Mouse (Mus musculus) CH12.LX (cell line): ENCODE data around the gene Trim9. TPM values are rescaled to one million over a fixed set of nuclear protein-coding genes. Genes with fewer than 3 reads are reported as not detected.

Experiments used
- DNase-seq: peaks from one replicate; pipeline ENCODE4 v3.0.0-alpha.2; 2013; ENCODE audit errors: extremely low read depth
- H3K27ac ChIP-seq: 2 replicates; pipeline ENCODE4 v1.5.1; 2012; ENCODE audit warnings: low read depth, mild to moderate bottlenecking, control low read depth, moderate library complexity; ENCODE audit not compliant: insufficient read depth
- H3K27me3 ChIP-seq: replicated peaks from 2 replicates; pipeline ENCODE3; 2012; ENCODE audit warnings: inconsistent platforms
- H3K36me3 ChIP-seq, 2 experiments: replicated peaks in 1 of 2; 2 replicates each; pipeline versions ENCODE3 to v1.6.1; 2012; ENCODE audit warnings: inconsistent platforms in 1 of 2, low read length in 1 of 2, mild to moderate bottlenecking in 1 of 2, mixed read lengths in 1 of 2, moderate library complexity in 1 of 2; ENCODE audit not compliant: control insufficient read depth in 1 of 2, insufficient read depth in 1 of 2
- H3K4me1 ChIP-seq, 2 experiments: 2 replicates each; pipeline ENCODE4 v1.6.1; 2012; ENCODE audit warnings: inconsistent platforms in 1 of 2, moderate library complexity in 1 of 2; ENCODE audit not compliant: insufficient read depth in 2 of 2, control insufficient read depth in 1 of 2
- H3K4me2 ChIP-seq: 2 replicates; pipeline ENCODE4 v1.6.1; 2012; ENCODE audit warnings: low read depth, mild to moderate bottlenecking, control low read depth; ENCODE audit not compliant: poor library complexity, insufficient read depth, severe bottlenecking
- H3K4me3 ChIP-seq, 3 experiments: fragments of 150-350 bp in 1 of 3; sonication (generic) in 1 of 3; replicated peaks in 1 of 3; 2 replicates each; pipeline versions ENCODE3 to v1.5.1; 2011 to 2012; ENCODE audit warnings: low read depth in 2 of 3, low read length in 2 of 3, mild to moderate bottlenecking in 2 of 3, moderate library complexity in 2 of 3, control low read depth in 1 of 3, improper control_type of control experiment in 1 of 3, inconsistent platforms in 1 of 3, mixed read lengths in 1 of 3; ENCODE audit not compliant: poor library complexity in 1 of 3
- H3K79me2 ChIP-seq: replicated peaks from 2 replicates; pipeline ENCODE4 v1.6.1; 2012; ENCODE audit warnings: mild to moderate bottlenecking, moderate library complexity; ENCODE audit not compliant: control insufficient read depth, poor library complexity, insufficient read depth, severe bottlenecking; ENCODE audit errors: extremely low read depth
- H3K9ac ChIP-seq: 2 replicates; pipeline ENCODE4 v1.6.1; 2012; ENCODE audit warnings: low read depth, mild to moderate bottlenecking, control low read depth, moderate library complexity; ENCODE audit not compliant: insufficient read depth
- H3K9me3 ChIP-seq: replicated peaks from 2 replicates; pipeline ENCODE3; 2012; ENCODE audit warnings: low read length, inconsistent platforms, mixed read lengths
- BHLHE40 ChIP-seq: IDR thresholded peaks from 2 replicates; pipeline ENCODE4 v1.6.1; 2011; ENCODE audit warnings: mild to moderate bottlenecking, low read depth, low read length, improper control_type of control experiment
- CHD1 ChIP-seq: IDR thresholded peaks from 2 replicates; pipeline ENCODE4 v1.6.1; 2012; ENCODE audit warnings: low read depth, low read length, improper control_type of control experiment, inconsistent platforms
- CHD2 ChIP-seq: IDR thresholded peaks from 2 replicates; pipeline ENCODE4 v1.6.1; 2011; ENCODE audit warnings: low read length, improper control_type of control experiment
- CTCF ChIP-seq, 2 experiments: IDR thresholded peaks in 1 of 2; conservative IDR thresholded peaks in 1 of 2; 2 replicates each; pipeline ENCODE4 v1.5.1; 2011 to 2012; ENCODE audit warnings: low read depth in 2 of 2, low read length in 2 of 2, improper control_type of control experiment in 1 of 2, inconsistent platforms in 1 of 2, mild to moderate bottlenecking in 1 of 2, moderate library complexity in 1 of 2
- E2F4 ChIP-seq: IDR thresholded peaks from 2 replicates; pipeline ENCODE4 v1.6.1; 2011; ENCODE audit warnings: low read depth, low read length, improper control_type of control experiment; ENCODE audit not compliant: insufficient replicate concordance
- ELF1 ChIP-seq: IDR thresholded peaks from 2 replicates; pipeline ENCODE4 v1.6.1; 2014; ENCODE audit warnings: low read depth, mild to moderate bottlenecking, inconsistent platforms, low read length, improper control_type of control experiment
- EP300 ChIP-seq: IDR thresholded peaks from 2 replicates; pipeline ENCODE4 v1.6.1; 2011; ENCODE audit warnings: low read length, improper control_type of control experiment
- ETS1 ChIP-seq: conservative IDR thresholded peaks from 2 replicates; pipeline ENCODE4 v1.6.1; 2012; ENCODE audit warnings: low read depth, mild to moderate bottlenecking, inconsistent platforms, low read length, improper control_type of control experiment, moderate library complexity
- HCFC1 ChIP-seq: IDR thresholded peaks from 2 replicates; pipeline ENCODE4 v1.6.1; 2012; ENCODE audit warnings: low read depth, mild to moderate bottlenecking, inconsistent platforms, low read length, improper control_type of control experiment
- IRF4 ChIP-seq: IDR thresholded peaks from 2 replicates; pipeline ENCODE4 v1.6.1; 2014; ENCODE audit warnings: low read depth, mild to moderate bottlenecking, inconsistent platforms, low read length, improper control_type of control experiment
- JUN ChIP-seq: IDR thresholded peaks from 2 replicates; pipeline ENCODE4 v1.6.1; 2011; ENCODE audit warnings: low read depth, mild to moderate bottlenecking, low read length, improper control_type of control experiment, moderate library complexity; ENCODE audit not compliant: insufficient read depth
- MAFK ChIP-seq: IDR thresholded peaks from 2 replicates; pipeline ENCODE4 v1.6.1; 2011; ENCODE audit warnings: low read length, improper control_type of control experiment; ENCODE audit not compliant: insufficient replicate concordance
- MXI1 ChIP-seq: IDR thresholded peaks from 2 replicates; pipeline ENCODE4 v1.6.1; 2011; ENCODE audit warnings: mild to moderate bottlenecking, low read depth, low read length, improper control_type of control experiment
- NRF1 ChIP-seq: IDR thresholded peaks from 2 replicates; pipeline ENCODE4 v1.6.1; 2014; ENCODE audit warnings: low read depth, mild to moderate bottlenecking, inconsistent platforms, low read length, improper control_type of control experiment, moderate library complexity
- POLR2A ChIP-seq: IDR thresholded peaks from 2 replicates; pipeline ENCODE4 v1.6.1; 2011; ENCODE audit warnings: low read depth, mild to moderate bottlenecking, improper control_type of control experiment, low read length
- SMC3 ChIP-seq: IDR thresholded peaks from 2 replicates; pipeline ENCODE4 v1.6.1; 2011; ENCODE audit warnings: low read depth, low read length, improper control_type of control experiment
- TBP ChIP-seq: conservative IDR thresholded peaks from 2 replicates; pipeline ENCODE4 v1.6.1; 2011; ENCODE audit warnings: low read depth, low read length, improper control_type of control experiment
- USF1 ChIP-seq: IDR thresholded peaks from 2 replicates; pipeline ENCODE4 v1.6.1; 2014; ENCODE audit warnings: low read depth, mild to moderate bottlenecking, inconsistent platforms, low read length, improper control_type of control experiment
- ZC3H11A ChIP-seq: IDR thresholded peaks from 2 replicates; pipeline ENCODE4 v1.6.1; 2012; ENCODE audit warnings: low read depth, mild to moderate bottlenecking, inconsistent platforms, low read length, improper control_type of control experiment
- ZKSCAN1 ChIP-seq: IDR thresholded peaks from 2 replicates; pipeline ENCODE4 v1.6.1; 2012; ENCODE audit warnings: low read depth, inconsistent platforms, low read length, improper control_type of control experiment, borderline replicate concordance
- dilution Hi-C: fragments of 300-500 bp; cut with MboI; formaldehyde crosslinking; loops from 2 replicates; pipeline ENCODE4 v1.14.3; 2020; ENCODE audit warnings: low sequenced_read_pairs; ENCODE audit not compliant: extremely low pct_unique_long_range_greater_than_20kb, extremely low pct_ligation_motif_present
- in situ Hi-C: fragments of 300-500 bp; cut with MboI; formaldehyde crosslinking; loops from 3 replicates; pipeline ENCODE4 v1.14.3; 2019; ENCODE audit warnings: low sequenced_read_pairs, low pct_ligation_motif_present, low pct_unique_long_range_greater_than_20kb, mixed read lengths
- polyA plus RNA-seq: library from polyadenylated mRNA; unstranded; fragments of >175 nt; gene quantifications from 2 replicates; pipeline ENCODE4 v1.2.1, GENCODE M21; 2012; ENCODE audit warnings: low read depth; ENCODE audit not compliant: insufficient read length
- total RNA-seq, 2 experiments: library from RNA; depleted of rRNA; stranded (reverse); fragments of 300-350 nt in 1 of 2; fragments of >200 nt in 1 of 2; gene quantifications; 2 replicates each; pipeline ENCODE4 v1.2.3; 2012 to 2014

Trim9 gene
- total and polyA plus RNA-seq, 3 experiments = 0.07 TPM; not detected in 2

GRCm38 (mm10) chr12:70226655-70227054 lies 120.8 kb downstream of the Trim9 start:
- Histone ChIP-seq H3K79me2 (no peaks in the 10 kb centered on the region), H3K9me3 (no peaks in the 10 kb centered on the region), H3K4me1 (peaks cover under 1 to 12% of the 10 kb centered on the region in 2 experiments; a peak in 3 of 4 replicates), H3K4me2 (no peak overlapping the region), H3K27ac (no peak overlapping the region), H3K4me3 (no peak overlapping the region), H3K36me3 (no peaks in the 10 kb centered on the region), H3K9ac (no peak overlapping the region), H3K27me3 (no peaks in the 10 kb centered on the region)
- TF ChIP-seq HCFC1 = no peak
- no peak for TF ChIP-seq IRF4
- no peak for TF ChIP-seq TBP
- TF ChIP-seq ZKSCAN1 = no peak
- TF ChIP-seq BHLHE40 = no peak
- TF ChIP-seq MXI1 = no peak
- no peak for TF ChIP-seq ZC3H11A
- no peak for TF ChIP-seq NRF1
- no peak for TF ChIP-seq SMC3
- TF ChIP-seq CHD1 = no peak
- no peak for TF ChIP-seq CTCF (conservative IDR thresholded peaks at IDR 0.05 in 1 of 2, IDR thresholded peaks at IDR 0.05 in 1 of 2; ENCODE audit: low read depth in 2 of 2, low read length in 2 of 2)
- TF ChIP-seq USF1 = no peak
- TF ChIP-seq ELF1 = no peak
- TF ChIP-seq CHD2 = no peak
- TF ChIP-seq EP300 = no peak
- TF ChIP-seq MAFK = no peak
- dilution Hi-C loops (no loop called here), in situ Hi-C loops (loop anchor here (25.0 kb wide), 1 partner anchor 686 kb away; no protein-coding TSS in a partner anchor)
- no peak for DNase-seq

GRCm38 (mm10) chr12:70223331-70223730 lies 124.1 kb downstream of the Trim9 start:
- H3K4me2 ChIP-seq = no peak overlapping the region
- in situ Hi-C loops = no loop called here
- no peak for DNase-seq
- H3K27ac ChIP-seq = no peak overlapping the region
- no peaks in the 10 kb centered on the region for H3K9me3 ChIP-seq
- no peak overlapping the region for H3K9ac ChIP-seq
- H3K36me3 ChIP-seq = no peaks in the 10 kb centered on the region
- TF ChIP-seq E2F4 (no peak), JUN (no peak), ZKSCAN1 (no peak), EP300 (no peak), POLR2A (no peak), ELF1 (no peak), TBP (no peak), ETS1 (no peak)
- no peaks in the 10 kb centered on the region for H3K27me3 ChIP-seq
- H3K79me2 ChIP-seq = no peaks in the 10 kb centered on the region
- H3K4me1 ChIP-seq = peaks cover 3 to 28% of the 10 kb centered on the region in 2 experiments; a peak in 3 of 4 replicates
- H3K4me3 ChIP-seq = no peak overlapping the region
- dilution Hi-C loops = no loop called here
